Mouse (Mus musculus): ENCODE measurements at regions not wholly inside any gene's neighbourhood (a gene's known extent, or its start where the extent isn't known, plus 50 kb on each side); places are given as distances from the start of the nearest gene placed in this dataset.

DNA sequence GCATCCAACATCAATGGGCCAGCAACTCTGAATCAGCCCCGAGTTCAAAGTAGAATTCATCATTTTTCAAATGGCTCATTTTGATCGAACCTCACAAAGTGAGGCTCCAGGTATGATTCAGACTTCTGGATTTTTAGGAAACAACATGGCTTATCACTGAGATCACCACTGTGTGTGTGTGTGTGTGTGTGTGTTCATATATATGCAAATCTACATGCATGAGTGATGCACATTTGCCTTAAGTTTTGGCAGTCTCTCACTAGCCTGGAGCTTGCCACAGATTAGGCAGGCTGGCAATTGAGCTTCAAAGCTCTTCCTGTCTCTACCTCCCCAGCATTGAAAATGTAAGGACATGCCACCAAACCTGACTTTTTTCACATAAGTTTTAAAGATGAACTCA is 195.1 kb upstream of the Mindy3 start:
- no peak for ATAC-seq (replicated peaks; ENCODE audit: poor library complexity, severe bottlenecking)

DNA sequence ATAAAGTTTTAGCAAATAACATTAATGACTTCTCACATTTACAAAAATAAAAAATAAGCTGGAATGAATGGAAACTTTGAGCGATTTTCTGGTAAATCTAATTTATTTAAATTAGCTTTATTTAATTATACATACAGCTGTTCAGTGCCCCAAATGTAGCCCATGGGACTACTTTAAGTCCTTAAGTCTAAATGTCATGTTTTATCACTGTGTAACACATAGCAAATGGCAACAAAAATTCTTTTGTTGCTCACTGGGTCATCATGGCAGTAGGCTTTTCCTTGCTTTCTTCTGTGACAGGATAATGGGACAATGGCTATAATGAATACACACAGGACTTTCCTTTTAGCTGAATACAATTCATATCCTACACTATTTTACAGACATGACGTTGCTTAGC is 194.6 kb upstream of the Mindy3 start:
- ATAC-seq (replicated peaks; ENCODE audit: poor library complexity, severe bottlenecking): no peak

- ATAC-seq (replicated peaks; ENCODE audit: poor library complexity, severe bottlenecking): no peak
These were observed 163.3 kb upstream of the Mindy3 start for GRCm38 (mm10) chr2:12582566-12582965.

DNA sequence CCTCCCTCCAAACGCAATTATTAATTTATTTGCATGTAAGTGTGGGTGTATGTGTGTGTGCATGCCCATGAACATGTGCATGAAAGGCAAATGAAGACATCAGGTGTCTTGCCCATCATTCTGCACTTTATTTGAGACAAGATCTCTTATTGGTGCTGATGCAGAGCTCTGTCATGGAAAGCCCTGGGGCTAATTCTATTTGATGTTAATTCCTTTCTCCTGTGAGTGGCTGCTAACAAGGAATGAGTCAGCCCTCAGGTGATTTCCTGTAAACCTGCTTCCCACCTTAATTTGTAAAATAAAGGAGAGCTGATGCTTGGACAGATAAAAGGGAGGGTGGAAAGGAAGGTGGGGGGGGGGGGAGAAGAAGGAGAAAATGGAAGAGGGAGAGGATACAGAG is 138.5 kb upstream of the Mindy3 start:
- no peak for ATAC-seq (replicated peaks; ENCODE audit: poor library complexity, severe bottlenecking)

- ATAC-seq (replicated peaks; ENCODE audit: poor library complexity, severe bottlenecking): no peak
These were observed 103.1 kb upstream of the Mindy3 start for GRCm38 (mm10) chr2:12522411-12522810.

DNA sequence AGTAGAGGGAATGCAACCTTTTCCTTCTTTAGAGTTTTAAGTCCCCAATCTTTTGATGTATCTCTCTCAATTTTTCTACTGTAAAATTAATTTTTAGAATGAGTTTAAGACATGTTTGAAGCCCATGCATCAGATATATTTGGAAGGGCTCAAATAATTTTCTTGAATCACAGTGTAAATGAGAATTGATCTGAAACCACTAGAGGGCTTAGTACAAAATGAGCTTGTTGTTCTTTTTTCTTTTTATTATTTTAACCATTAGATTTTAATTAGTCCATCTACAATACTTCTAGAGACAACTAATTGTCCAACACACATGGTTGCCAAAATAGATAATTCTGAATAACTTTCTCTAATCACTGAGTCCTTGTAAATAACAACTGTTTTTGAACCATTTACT is 102.5 kb upstream of the Mindy3 start:
- ATAC-seq (replicated peaks; ENCODE audit: poor library complexity, severe bottlenecking): no peak

DNA sequence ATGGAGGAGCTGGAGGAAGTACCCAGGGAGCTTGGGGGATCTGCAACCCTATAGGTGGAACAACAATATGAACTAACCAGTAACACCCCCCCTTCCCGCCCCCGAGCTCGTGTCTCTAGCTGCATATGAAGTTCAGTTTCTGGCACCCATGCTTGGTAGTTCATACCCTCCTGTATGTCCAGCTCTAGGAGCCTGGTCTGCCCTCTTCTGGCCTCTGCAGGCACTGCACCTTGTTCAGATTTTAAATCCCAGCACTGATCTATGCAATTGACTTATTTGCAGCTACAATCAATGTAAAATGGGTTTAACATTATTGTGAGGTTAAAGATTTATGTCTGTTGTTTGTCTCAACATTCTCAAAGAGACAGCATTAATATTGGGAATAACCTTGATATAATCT is 73.1 kb upstream of the Mindy3 start:
- peak; percentile 87 for ATAC-seq (replicated peaks; ENCODE audit: poor library complexity, severe bottlenecking)

GRCm38 (mm10) chr2:12469440-12470339 is 50.4 kb upstream of the Mindy3 start:
- no peak for ATAC-seq (replicated peaks; ENCODE audit: poor library complexity, severe bottlenecking)

All from granulocyte monocyte progenitor cell, adult 5-6 weeks (primary cell).